In the genomic region with DNA sequence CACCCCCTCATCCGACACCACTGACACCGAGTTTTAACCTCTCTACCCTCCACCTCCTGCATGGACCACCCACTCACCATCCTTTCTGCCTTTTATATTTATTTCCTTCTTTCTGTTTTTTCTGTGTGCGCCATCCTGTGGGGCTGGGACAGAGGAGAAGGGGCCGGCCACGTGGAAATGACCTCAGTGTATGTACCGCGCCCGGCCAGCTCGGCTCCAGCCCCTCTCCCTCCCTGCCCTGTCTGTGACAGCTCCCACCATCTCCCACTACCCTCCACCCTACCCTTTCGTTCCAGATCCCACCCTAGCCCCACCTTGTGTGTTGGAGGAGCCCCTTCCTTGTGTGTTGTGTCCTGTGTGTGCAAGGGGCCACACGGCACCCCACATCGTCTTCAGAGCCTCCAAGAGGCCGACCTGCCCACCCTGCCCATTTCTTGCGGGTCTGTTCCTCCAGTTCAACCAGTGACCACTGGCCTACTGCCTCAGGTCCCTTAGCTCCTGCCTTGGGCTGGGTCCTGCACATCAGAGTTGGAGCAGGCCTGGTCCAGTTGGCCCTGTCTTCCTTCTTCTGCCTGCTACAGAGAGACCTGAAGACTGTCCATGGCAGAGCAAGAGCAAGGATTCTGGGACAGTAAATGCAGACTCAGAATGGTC, we compare ENCODE assay signal across 11 mouse cellular contexts. TPM values are rescaled to one million over a fixed set of nuclear protein-coding genes. Genes with fewer than 3 reads are reported as not detected.
DNase-seq lines count a peak whose midpoint lies in the region; ATAC-seq and TF ChIP-seq lines count a peak whose summit lies in the region.
"Had no signal": no experiment of that assay in that cellular context is flagged by ENCODE, and none has a peak within 500 bp of the region (broad histone marks: within the 10 kb centered on the region; RNA-seq: fewer than 3 reads in every experiment).

No protein-coding gene starts in this region.

- no peaks in the 10 kb centered on the region for H3K9me3 ChIP-seq in forebrain, embryonic 10.5 days
- no peaks in the 10 kb centered on the region for H3K9me3 ChIP-seq in forebrain, postnatal 0 days (ENCODE audit: low read length)
- no peaks in the 10 kb centered on the region for H3K9me3 ChIP-seq in lung, embryonic 16.5 days (ENCODE audit: control insufficient read depth, low read length)
- H3K9me3 ChIP-seq in hindbrain, embryonic 16.5 days (ENCODE audit: control insufficient read depth, low read length): no peaks in the 10 kb centered on the region
- no peaks in the 10 kb centered on the region for H3K9me3 ChIP-seq in neural tube, embryonic 14.5 days (ENCODE audit: control insufficient read depth, low read length)

- no peaks in the 10 kb centered on the region for H3K36me3 ChIP-seq in forebrain, embryonic 10.5 days (replicated peaks)
- peaks cover 10% of the 10 kb centered on the region for H3K36me3 ChIP-seq in forebrain, postnatal 0 days (ENCODE audit: insufficient read depth)
- no peaks in the 10 kb centered on the region for H3K36me3 ChIP-seq in lung, embryonic 16.5 days (ENCODE audit: control insufficient read depth, insufficient read depth, low read length)
- peaks cover 11% of the 10 kb centered on the region; the same call in 1 of the 2 replicates for H3K36me3 ChIP-seq in hindbrain, embryonic 16.5 days (ENCODE audit: control insufficient read depth, insufficient read depth, low read length)
- H3K36me3 ChIP-seq in neural tube, embryonic 14.5 days (ENCODE audit: control insufficient read depth, insufficient read depth, low read length): peaks cover 9% of the 10 kb centered on the region

- H3K4me2 ChIP-seq in forebrain, postnatal 0 days (ENCODE audit: low read depth): no peak overlapping the region
- peak overlapping the region; percentile 20; the same call in 1 of the 2 replicates for H3K4me2 ChIP-seq in lung, embryonic 16.5 days (ENCODE audit: low read depth, low read length)
- no peak overlapping the region for H3K4me2 ChIP-seq in hindbrain, embryonic 16.5 days (ENCODE audit: low read length)
- no peak overlapping the region for H3K4me2 ChIP-seq in neural tube, embryonic 14.5 days (ENCODE audit: low read depth, low read length)

- WGBS in forebrain, embryonic 10.5 days: 68% methylated on average over 14 of the region's 14 CpGs
- WGBS in forebrain, postnatal 0 days: 60% methylated on average over 14 of the region's 14 CpGs
- 59% methylated on average over 14 of the region's 14 CpGs for WGBS in lung, embryonic 16.5 days
- 64% methylated on average over 14 of the region's 14 CpGs for WGBS in hindbrain, embryonic 16.5 days
- WGBS in neural tube, embryonic 14.5 days: 58% methylated on average over 14 of the region's 14 CpGs

- no peak overlapping the region for H3K4me3 ChIP-seq in forebrain, embryonic 10.5 days
- no peak overlapping the region for H3K4me3 ChIP-seq in forebrain, postnatal 0 days (ENCODE audit: low read depth, low read length)
- H3K4me3 ChIP-seq in lung, embryonic 16.5 days (ENCODE audit: low read length): no peak overlapping the region
- H3K4me3 ChIP-seq in hindbrain, embryonic 16.5 days (ENCODE audit: low read length): no peak overlapping the region
- H3K4me3 ChIP-seq in neural tube, embryonic 14.5 days (ENCODE audit: low read depth, low read length): no peak overlapping the region

- no peak for TF ChIP-seq CTCF in forebrain, postnatal 0 days (IDR thresholded peaks at IDR 0.05; ENCODE audit: low read depth)

- peak overlapping the region; percentile 78 for H3K27ac ChIP-seq in forebrain, embryonic 10.5 days
- H3K27ac ChIP-seq in forebrain, postnatal 0 days (ENCODE audit: low read depth, low read length): no peak overlapping the region
- H3K27ac ChIP-seq in lung, embryonic 16.5 days (ENCODE audit: low read length): peak overlapping the region; percentile 79
- H3K27ac ChIP-seq in hindbrain, embryonic 16.5 days (ENCODE audit: low read depth, low read length): peak overlapping the region; percentile 67
- peak overlapping the region; percentile 67 for H3K27ac ChIP-seq in neural tube, embryonic 14.5 days (ENCODE audit: low read depth, low read length)

- DNase-seq in forebrain, embryonic 10.5 days (ENCODE audit: extremely low spot score, low spot score): no peak
- DNase-seq in forebrain, postnatal 0 days: no peak
- no peak for DNase-seq in lung, postnatal 4 days
- DNase-seq in embryo, embryonic 9.5 days (ENCODE audit: extremely low spot score): no peak
- no peak for DNase-seq in testis, postnatal 14 days (ENCODE audit: low spot score)
- DNase-seq: B cell, adult 2 months; liver; right cerebral cortex, postnatal 25 days had no signal

- ATAC-seq in forebrain, postnatal 0 days: no peak
- ATAC-seq in lung, embryonic 16.5 days (ENCODE audit: low read depth): no peak
- ATAC-seq in hindbrain, embryonic 16.5 days: no peak
- ATAC-seq in neural tube, embryonic 14.5 days (ENCODE audit: low read depth): no peak

- peaks cover 54% of the 10 kb centered on the region for H3K4me1 ChIP-seq in forebrain, embryonic 10.5 days
- H3K4me1 ChIP-seq in forebrain, postnatal 0 days (ENCODE audit: insufficient read depth): no peaks in the 10 kb centered on the region; the same call in 1 of the 2 replicates
- H3K4me1 ChIP-seq in lung, embryonic 16.5 days (replicated peaks; ENCODE audit: control insufficient read depth, insufficient read depth, low read length): peaks cover 33% of the 10 kb centered on the region
- peaks cover 20% of the 10 kb centered on the region for H3K4me1 ChIP-seq in hindbrain, embryonic 16.5 days (ENCODE audit: control insufficient read depth, insufficient read depth, low read depth, low read length)
- H3K4me1 ChIP-seq in neural tube, embryonic 14.5 days (ENCODE audit: control insufficient read depth, insufficient read depth, low read length): peaks cover 12% of the 10 kb centered on the region; the same call in 1 of the 2 replicates

- no peak overlapping the region for H3K9ac ChIP-seq in forebrain, postnatal 0 days
- peak overlapping the region; percentile 57 for H3K9ac ChIP-seq in lung, embryonic 16.5 days (ENCODE audit: low read length)
- peak overlapping the region; percentile 27; the same call in 1 of the 2 replicates for H3K9ac ChIP-seq in hindbrain, embryonic 16.5 days (ENCODE audit: low read depth, low read length)
- H3K9ac ChIP-seq in neural tube, embryonic 14.5 days (replicated peaks; ENCODE audit: low read depth, low read length): no peak overlapping the region

- peaks cover 20% of the 10 kb centered on the region for H3K27me3 ChIP-seq in forebrain, embryonic 10.5 days (ENCODE audit: poor library complexity, severe bottlenecking)
- H3K27me3 ChIP-seq in forebrain, postnatal 0 days (ENCODE audit: insufficient read depth, low read length): no peaks in the 10 kb centered on the region
- H3K27me3 ChIP-seq in lung, embryonic 16.5 days (ENCODE audit: control insufficient read depth, insufficient read depth, low read depth, low read length): no peaks in the 10 kb centered on the region
- H3K27me3 ChIP-seq in hindbrain, embryonic 16.5 days (replicated peaks; ENCODE audit: control insufficient read depth, insufficient read depth, low read length): no peaks in the 10 kb centered on the region
- no peaks in the 10 kb centered on the region for H3K27me3 ChIP-seq in neural tube, embryonic 14.5 days (ENCODE audit: control insufficient read depth, insufficient read depth, low read length)

RNA-seq across cellular contexts. Expression of gene Ier2, which starts 27.1 kb away (rescaled TPM):
- 91.4 and 96.9 TPM in 2 replicates for polyA plus RNA-seq in forebrain, embryonic 10.5 days (2016; fragmentation: Nextera tagmentation; extraction: Ambion mirVana)
- 4.8 and 8.5 TPM in 2 replicates for total RNA-seq in forebrain, postnatal 0 days (2014; rRNA removed)
- 19.3 and 22.7 TPM in 2 replicates for polyA plus RNA-seq in forebrain, postnatal 0 days (2015; fragmentation: Nextera tagmentation; extraction: Ambion mirVana)
- 83.2 and 87.4 TPM in 2 replicates for polyA plus RNA-seq in lung, embryonic 16.5 days (2015; fragmentation: Nextera tagmentation; extraction: Ambion mirVana)
- polyA plus RNA-seq in hindbrain, embryonic 16.5 days (2015; fragmentation: Nextera tagmentation; extraction: Ambion mirVana): 18.2 and 19.6 TPM in 2 replicates
- 14.4 and 20.9 TPM in 2 replicates for polyA plus RNA-seq in neural tube, embryonic 14.5 days (2014; fragmentation: Nextera tagmentation; extraction: Ambion mirVana)

RNA-seq across cellular contexts. Expression of gene Trmt1, which starts 50.6 kb away (rescaled TPM):
- polyA plus RNA-seq in forebrain, embryonic 10.5 days (2016; fragmentation: Nextera tagmentation; extraction: Ambion mirVana): 68.8 and 69.3 TPM in 2 replicates
- total RNA-seq in forebrain, postnatal 0 days (2014; rRNA removed): 89.5 and 94.8 TPM in 2 replicates
- polyA plus RNA-seq in forebrain, postnatal 0 days (2015; fragmentation: Nextera tagmentation; extraction: Ambion mirVana): 59.8 and 67.5 TPM in 2 replicates
- 54.7 and 58.8 TPM in 2 replicates for polyA plus RNA-seq in lung, embryonic 16.5 days (2015; fragmentation: Nextera tagmentation; extraction: Ambion mirVana)
- polyA plus RNA-seq in hindbrain, embryonic 16.5 days (2015; fragmentation: Nextera tagmentation; extraction: Ambion mirVana): 66.8 and 71.2 TPM in 2 replicates
- polyA plus RNA-seq in neural tube, embryonic 14.5 days (2014; fragmentation: Nextera tagmentation; extraction: Ambion mirVana): 59.8 and 70.2 TPM in 2 replicates

RNA-seq across cellular contexts. Expression of gene Nacc1, which starts 52.1 kb away (rescaled TPM):
- 31.3 and 31.5 TPM in 2 replicates for polyA plus RNA-seq in forebrain, embryonic 10.5 days (2016; fragmentation: Nextera tagmentation; extraction: Ambion mirVana)
- 65.9 and 78.2 TPM in 2 replicates for total RNA-seq in forebrain, postnatal 0 days (2014; rRNA removed)
- 14.6 and 14.7 TPM in 2 replicates for polyA plus RNA-seq in forebrain, postnatal 0 days (2015; fragmentation: Nextera tagmentation; extraction: Ambion mirVana)
- 16.9 and 19.5 TPM in 2 replicates for polyA plus RNA-seq in lung, embryonic 16.5 days (2015; fragmentation: Nextera tagmentation; extraction: Ambion mirVana)
- 12.4 and 15.5 TPM in 2 replicates for polyA plus RNA-seq in hindbrain, embryonic 16.5 days (2015; fragmentation: Nextera tagmentation; extraction: Ambion mirVana)
- polyA plus RNA-seq in neural tube, embryonic 14.5 days (2014; fragmentation: Nextera tagmentation; extraction: Ambion mirVana): 15.3 and 16.6 TPM in 2 replicates

Comparison
In these comparisons a context has a peak if more than half of its experiments do, and no peak if none do; other contexts are left out.
1. H3K9ac ChIP-seq: peak in lung, embryonic 16.5 days (single experiment) and hindbrain, embryonic 16.5 days (single experiment); none in forebrain, postnatal 0 days (single experiment) and neural tube, embryonic 14.5 days (single experiment).